Mouse (Mus musculus): Measurements from ENCODE around the gene Tmppe. TPM values are rescaled to one million over a fixed set of nuclear protein-coding genes. Genes with fewer than 3 reads are reported as not detected.

Gene Tmppe
- total RNA-seq, 2 experiments from 2014 or later: 10.6 to 10.8 TPM

DNA sequence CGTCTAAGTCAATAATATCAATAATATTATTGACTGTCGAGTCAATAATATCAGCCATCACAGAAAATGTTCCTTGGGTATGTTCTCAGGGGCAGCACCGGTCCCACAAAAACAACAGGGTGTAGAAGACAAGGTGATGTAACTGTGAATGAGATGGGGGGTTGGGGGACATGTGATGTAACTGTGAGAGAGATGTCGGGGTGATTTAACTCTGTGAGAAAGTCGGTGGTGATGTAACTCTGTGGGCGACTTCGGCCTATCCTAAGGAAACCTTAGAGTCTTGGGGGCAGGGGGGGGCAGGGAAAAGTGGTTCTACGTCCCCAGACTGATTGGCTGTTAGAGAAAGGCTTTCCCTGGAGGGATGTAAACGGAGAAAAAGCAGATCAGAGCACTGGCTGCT, 41.3 kb downstream of the Tmppe start:
- no peak for DNase-seq (ENCODE audit: low spot score in 2 of 2)

- no peak for DNase-seq (ENCODE audit: low spot score in 2 of 2)
Observed at GRCm38 (mm10) chr9:114442893-114443292, 42.0 kb downstream of the Tmppe start.

DNA sequence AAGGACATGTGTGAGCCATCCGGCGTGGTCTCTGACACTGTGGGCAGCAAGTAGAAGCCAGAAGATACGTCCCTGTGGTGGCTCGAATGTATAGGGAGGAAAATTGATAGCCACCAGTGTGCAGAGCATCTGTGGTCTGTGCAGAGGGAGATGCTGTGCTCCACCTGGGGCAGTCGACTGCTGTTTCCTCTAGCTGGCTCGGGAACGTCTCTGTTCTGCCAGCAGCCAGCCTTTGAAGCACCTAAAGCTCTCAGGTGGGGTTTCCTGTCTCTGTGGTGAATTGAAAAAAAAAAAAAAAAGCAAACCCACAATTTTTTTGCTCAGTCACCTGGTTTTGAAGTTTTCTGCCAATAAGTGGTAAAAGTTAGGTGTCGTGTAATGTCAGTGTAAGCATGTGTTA, 42.4 kb downstream of the Tmppe start:
- no peak for DNase-seq (ENCODE audit: low spot score in 2 of 2)

GRCm38 (mm10) chr9:114446887-114447286, 46.0 kb downstream of the Tmppe start:
- DNase-seq (ENCODE audit: low spot score in 2 of 2): no peak

GRCm38 (mm10) chr9:114448700-114449099, 47.8 kb downstream of the Tmppe start:
- no peak for DNase-seq (ENCODE audit: low spot score in 2 of 2)

GRCm38 (mm10) chr9:114449120-114449754, 48.3 kb downstream of the Tmppe start:
- DNase-seq (ENCODE audit: low spot score in 2 of 2): no peak

GRCm38 (mm10) chr9:114451615-114452014, 50.7 kb downstream of the Tmppe start:
- no peak for DNase-seq (ENCODE audit: low spot score in 2 of 2)

GRCm38 (mm10) chr9:114452418-114452817, 51.5 kb downstream of the Tmppe start:
- DNase-seq (ENCODE audit: low spot score in 2 of 2): no peak

- DNase-seq (ENCODE audit: low spot score in 2 of 2): no peak
Observed at GRCm38 (mm10) chr9:114455420-114455819, 54.5 kb downstream of the Tmppe start.

Other genes with a start within 250 kb of the Tmppe start
- gene Bcl2a1c, start 71.0 kb upstream of the Tmppe start, total RNA-seq (2021): not detected
- gene Crtap, start 10.4 kb upstream of the Tmppe start, total RNA-seq (2021): 100 to 1,000 TPM; 155 to 160 TPM
- 10 to 100 TPM; 38.7 to 45.5 TPM for gene Glb1, start within 50 bp of the Tmppe start, total RNA-seq (2021)
- gene Ccr4, start 103.8 kb downstream of the Tmppe start, total RNA-seq (2021): not detected
- gene C130032M10Rik, start 114.6 kb downstream of the Tmppe start, total RNA-seq (2021): not detected
- under 1 TPM in 1 of 2 experiments, not detected in 1; 0.36 TPM for gene Trim71, start 163.3 kb downstream of the Tmppe start, total RNA-seq (2021)
- gene Cnot10, start 239.1 kb downstream of the Tmppe start, total RNA-seq (2021): 10 to 100 TPM; 59.5 to 61.9 TPM